Mouse (Mus musculus): ENCODE results near the gene Fam83e.
A peak's percentile ranks its signal among the peaks of the same experiment; 100 is the strongest.

Gene Fam83e

DNA sequence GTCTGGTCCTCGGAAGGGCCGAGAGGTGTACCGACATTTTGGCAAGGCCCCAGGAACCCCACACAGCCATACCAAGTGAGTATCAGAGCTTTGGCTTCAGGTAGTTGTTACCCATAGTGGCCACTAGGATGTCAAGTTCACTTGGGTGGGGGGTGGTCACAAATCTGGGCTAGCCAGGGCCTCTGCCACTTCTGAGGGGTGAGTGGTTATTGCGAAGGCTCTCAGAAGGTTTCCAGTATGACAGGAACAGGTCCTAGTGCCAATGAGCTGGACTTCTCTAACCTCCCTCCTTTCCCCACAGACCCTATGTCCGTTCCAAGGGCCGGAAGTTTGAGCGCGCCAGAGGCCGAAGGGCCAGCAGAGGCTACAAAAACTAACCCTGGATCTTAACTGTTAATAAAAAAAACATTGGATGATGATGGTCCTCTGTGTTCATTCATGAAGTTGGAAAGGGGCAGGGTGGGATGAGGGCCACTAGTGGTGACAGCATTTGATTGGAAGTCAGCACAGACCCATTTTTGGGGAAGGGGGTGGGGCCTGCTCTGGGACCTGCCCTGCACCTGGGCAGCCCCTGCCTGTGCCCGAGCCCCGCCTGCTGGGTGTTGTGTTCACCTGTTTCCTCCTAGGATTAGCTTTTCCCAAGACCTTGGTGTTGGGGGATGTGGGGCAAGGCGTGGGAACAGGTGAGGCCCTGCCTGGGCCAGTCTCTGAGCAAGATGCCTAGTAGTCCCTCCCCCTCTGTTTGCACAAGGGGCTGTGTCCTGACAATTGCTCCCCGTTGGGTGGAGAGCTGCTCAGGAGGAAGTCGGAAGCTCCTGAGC lies at the start of gene Fam83e:
TSS of gene Fam83e (plus strand) at position 800 of the 821 bp plus-strand sequence.
- no peak for DNase-seq (ENCODE audit: low read depth, low spot score)

DNA sequence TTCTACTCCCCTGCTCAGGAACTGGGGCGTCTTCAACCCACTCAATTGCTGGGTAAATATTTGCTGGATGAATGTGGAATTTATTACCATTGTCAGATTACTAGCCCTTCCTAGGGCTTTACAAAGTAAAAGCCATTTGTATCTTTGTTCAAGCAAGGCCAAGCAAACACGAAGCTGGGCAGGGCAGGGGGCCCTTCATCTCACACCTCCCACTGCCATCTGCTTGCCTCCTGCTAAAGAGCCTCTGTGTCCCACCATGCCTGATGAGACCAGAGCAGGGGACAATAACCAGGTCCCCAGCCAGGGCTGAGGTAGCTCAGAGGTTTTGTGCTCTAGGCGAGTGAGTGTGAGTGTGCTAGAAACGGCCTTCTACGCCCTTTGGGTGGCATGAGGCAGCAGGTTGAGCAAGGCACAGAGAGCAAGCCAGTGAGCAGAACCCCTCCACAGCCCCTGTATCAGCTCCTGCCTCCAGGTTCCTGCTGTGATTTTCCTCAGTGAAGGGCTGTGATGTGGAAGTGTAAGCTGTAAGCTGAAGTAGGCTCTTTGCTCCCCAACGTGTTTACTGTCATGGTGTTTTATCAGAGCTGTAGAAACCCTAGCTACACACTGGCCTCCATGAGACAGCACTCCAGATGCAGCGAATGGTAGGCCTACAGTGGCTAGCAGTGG lies 43.3 kb upstream of the Fam83e start:
- no peak for DNase-seq (ENCODE audit: low read depth, low spot score)

DNA sequence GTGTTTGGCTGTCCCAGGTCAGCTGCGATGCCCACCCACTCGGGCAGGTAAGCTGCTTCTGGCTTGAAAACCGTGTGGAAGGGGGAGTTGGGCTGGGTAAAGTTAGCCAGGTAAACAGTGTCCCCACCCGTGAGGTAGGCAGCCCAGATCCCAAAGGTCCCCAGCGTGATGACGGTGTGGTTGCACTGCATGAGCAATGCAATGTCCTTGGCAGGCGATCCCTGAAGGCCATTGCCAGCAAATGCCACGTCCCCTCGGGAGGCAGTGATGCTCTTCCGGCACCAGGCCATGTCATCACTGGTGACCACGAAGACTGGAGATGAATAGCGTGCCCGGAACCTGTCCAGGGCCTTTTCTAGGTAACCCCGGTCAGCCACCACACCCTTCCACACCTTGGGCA lies 42.5 kb upstream of the Fam83e start:
- DNase-seq (ENCODE audit: low read depth, low spot score) = no peak

DNA sequence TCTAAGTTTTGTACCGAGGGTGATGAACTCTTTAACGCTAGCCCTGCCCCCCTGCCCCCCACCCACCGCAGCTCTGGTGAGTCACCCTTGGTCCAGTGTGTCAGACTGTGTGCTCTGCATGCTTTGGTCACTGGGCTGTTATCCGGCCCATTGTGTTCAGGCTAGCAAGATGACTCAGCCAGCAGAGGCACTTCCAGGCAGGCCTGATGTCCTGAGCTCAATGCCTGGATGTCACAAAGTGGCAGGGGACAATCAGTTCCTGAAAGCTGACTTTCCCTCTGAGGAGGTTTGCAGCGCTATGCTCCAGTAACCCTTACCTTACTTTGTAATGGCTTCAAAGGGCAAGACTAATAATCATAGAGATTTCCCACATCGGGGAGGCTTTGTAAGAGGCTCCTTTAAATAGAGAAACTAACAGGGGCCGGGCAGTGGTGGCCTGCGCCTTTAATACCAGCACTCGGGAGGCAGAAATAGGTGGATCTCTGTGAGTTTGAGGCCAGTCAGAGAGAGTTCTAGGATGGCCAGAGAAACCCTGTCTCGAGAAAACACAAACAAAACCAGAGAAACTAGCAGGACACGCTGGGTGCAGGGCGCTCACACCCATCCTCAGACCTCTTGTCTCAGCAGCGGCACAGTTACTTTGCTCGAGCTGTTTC lies 40.9 kb upstream of the Fam83e start:
- DNase-seq (ENCODE audit: low read depth, low spot score) = no peak

DNA sequence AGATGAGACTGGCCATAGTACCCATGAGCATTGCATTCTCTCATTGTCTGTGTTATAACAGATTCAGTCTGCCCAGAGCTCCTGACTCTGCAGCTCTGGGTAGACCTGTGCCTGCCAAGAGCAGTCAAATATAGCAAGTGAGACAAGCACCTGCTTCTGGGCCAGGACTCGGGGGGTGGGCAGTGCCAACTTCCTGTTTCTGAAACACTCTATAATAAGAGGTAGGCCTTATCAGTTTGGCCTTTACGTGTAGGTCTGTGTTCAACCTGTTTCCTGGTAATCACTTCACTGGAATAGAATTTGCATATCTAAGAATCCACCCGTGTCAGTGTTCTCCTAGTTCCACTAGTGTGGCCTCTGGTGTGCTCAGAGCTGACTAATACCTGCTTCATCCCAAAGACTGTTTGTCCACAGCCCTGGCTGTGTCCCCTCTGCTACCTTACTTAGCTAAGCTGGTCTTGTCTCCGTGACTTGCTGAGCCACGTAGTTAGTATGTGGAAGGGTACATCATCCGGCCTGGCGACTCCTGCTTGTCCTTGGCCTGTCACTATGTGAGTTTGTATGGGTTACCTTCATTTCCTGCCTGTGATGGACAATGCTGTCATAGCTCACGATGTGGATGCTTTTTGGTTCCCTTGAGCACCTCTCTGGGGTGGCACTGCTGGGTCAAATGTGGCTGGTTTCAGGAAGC lies 39.8 kb upstream of the Fam83e start:
- no peak for DNase-seq (ENCODE audit: low read depth, low spot score)

DNA sequence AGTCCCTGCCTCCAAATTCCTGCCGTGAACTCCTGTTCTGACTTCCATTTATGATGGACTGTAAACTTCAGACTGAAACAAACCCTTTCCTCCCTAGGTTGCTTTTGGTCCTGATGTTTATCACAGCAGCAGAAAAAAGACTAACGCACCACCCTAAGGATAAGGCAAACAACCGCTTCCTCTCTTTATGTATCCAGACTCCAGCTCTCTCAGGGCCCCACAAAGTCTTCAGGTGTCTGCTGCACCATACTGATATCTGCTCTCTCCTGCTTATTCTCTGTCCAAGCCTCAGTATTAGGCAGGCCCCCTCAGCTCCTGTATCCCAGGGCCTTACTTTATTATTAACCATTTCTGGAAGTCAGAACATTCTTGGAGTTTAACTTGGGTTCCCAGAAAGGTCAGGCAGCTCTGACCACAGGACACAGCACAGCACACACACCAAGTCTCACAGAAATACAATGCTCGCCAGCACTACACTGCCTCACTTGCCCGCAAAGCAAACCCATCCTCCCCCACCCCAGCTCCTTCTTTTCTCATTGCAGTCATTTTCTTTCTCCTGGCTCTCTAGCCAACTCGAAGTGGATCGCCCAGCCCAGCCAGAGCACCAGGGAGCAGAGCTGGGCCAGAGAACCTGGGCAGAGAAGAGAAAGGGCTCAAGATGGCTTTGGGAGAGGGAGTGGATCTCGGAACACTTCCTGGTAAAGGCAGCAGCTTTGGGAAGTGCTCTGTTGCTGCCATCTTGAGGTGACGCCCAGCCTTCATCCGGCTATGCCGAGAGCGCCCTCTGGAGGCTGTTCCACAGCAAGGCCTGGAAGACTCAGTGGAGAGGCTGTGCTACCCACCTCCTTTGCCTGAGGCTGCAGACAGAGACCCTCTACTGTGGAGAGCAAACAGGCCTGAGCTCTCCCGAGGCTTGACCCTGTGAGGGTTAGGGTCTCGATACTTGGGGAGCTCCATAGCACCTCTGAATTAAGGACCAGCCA lies 38.6 kb upstream of the Fam83e start:
- DNase-seq (ENCODE audit: low read depth, low spot score) = peak; percentile 94

DNA sequence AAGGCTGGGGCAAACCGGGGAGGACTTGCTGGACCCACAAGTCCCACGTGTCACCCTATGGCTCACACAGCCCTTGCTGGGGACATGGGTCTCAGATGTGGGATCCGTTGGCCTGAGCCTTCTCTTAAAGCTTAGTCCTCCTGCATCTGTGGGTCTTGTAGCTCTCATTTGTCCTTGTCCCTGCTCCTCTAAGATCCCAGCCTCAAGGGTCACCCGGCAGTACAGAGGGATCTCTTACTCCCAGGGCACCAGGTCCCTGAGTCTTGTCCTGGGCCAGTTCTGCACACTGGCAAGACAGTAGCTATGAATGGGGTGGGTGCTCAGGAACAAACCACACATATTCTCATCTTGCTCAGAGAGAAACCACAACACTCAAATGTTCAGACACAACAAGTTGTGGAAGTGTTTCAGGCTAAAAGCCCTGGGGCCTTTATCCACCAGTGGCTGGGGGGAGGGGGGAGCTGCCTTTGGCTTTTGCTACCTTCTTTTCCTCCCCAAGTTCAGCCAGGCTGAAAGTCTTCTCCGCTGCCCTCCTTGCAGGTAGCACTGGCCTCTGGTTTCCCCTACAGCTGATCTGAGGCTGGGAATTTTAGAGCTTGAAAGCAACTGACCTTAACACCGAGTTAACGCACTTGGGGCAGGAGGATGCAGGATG lies 37.5 kb upstream of the Fam83e start, which contains the start of gene Ntn5:
TSS of gene Ntn5 (plus strand) at position 627 of the 655 bp plus-strand sequence.
- DNase-seq (ENCODE audit: low read depth, low spot score) = no peak

DNA sequence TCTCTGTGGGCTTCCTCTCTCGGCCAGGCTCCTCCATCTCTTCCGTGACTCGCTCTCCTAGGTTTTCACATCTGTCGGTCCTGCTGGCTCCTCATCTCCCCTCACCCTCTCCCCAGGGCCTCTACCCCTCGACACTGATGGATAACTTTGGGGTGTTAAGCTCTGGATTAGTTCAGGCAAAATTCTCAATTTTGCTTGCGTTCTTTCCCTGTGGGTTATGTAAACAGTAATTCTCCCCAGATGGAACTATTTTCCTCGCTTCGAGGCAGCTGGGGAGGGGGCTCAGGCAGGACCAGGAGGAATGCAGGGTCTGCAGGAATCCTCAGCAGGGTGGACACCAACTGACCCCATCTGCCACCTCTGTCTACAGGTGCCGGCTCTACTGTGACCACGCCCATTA lies 35.2 kb upstream of the Fam83e start:
- peak; percentile 44 for DNase-seq (ENCODE audit: low read depth, low spot score)

DNA sequence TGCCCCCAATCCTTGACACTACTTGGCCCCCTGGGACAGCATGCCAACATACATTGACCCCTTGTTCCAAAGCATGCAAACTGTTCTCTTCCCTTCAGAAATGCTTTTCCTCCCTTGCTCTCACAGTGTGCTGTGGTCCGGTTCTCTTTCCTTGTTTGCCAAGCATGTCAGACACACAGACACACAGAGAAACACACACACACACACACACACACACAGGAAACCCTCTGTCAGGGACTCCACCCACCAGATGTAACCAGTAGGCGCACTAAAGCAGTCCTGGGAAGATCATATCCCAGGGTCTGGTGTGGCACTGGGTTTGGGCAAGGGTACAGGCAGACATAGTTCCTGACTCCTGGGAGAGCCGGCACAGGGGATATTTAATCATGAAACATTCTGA lies 34.2 kb upstream of the Fam83e start:
- no peak for DNase-seq (ENCODE audit: low read depth, low spot score)

DNA sequence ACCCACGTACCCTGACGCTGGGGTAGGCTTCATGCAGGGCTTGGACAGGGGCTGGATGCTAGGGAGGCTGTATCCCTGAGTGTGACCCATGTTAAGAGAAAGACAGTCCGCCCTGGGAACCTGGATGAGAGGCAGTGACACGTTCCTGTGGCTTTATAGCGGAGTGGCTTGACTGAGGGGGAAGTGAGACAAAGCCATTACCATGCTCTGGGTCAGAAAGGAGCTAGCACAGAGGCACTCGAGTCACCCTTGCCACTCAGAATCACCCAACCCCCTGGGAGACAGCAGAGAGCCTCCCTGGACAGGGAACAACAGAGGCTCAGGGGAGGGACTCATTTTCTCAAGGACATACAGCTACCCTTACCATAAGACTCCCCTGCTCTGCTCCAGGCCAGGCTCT lies 31.9 kb upstream of the Fam83e start:
- no peak for DNase-seq (ENCODE audit: low read depth, low spot score)

DNA sequence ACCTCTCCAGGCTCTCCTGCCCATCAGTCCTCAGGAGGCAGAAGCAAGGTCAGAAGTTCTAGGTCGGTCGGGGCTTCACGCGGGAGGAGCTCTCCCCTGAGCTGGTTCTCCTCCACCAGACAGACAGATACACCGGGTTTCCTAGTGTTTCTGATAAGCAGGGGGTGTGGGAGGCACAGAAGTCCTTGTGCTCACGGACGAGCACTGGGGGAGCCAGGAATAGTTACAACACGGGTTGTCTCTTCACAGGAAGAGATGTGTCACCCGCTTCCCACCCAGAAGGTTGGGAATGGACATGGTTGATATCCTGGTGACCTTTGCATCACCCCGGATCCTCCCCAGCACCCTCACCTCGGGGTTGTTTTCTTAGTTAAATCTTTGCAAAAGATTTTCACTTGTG lies 31.2 kb upstream of the Fam83e start:
- DNase-seq (ENCODE audit: low read depth, low spot score) = no peak

DNA sequence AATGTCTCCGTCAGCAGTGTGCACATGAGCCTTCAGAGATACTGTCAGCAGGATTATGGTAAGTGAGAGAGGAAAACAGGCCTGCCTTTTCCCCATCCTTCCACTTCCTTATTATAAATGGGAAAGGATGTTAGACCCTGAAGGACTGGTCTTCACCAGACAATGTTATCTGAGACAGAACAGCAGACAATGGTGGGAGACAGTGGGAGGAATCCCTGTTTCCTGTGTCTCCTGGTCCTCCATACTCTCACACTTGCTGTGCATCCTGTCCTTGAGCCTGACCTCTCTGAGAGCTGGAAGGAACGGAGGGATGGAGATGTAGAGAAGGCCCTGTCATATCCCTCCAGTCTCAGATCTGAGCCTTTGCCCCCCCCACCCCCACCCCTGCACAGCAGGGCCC lies 28.6 kb upstream of the Fam83e start:
- DNase-seq (ENCODE audit: low read depth, low spot score) = no peak

DNA sequence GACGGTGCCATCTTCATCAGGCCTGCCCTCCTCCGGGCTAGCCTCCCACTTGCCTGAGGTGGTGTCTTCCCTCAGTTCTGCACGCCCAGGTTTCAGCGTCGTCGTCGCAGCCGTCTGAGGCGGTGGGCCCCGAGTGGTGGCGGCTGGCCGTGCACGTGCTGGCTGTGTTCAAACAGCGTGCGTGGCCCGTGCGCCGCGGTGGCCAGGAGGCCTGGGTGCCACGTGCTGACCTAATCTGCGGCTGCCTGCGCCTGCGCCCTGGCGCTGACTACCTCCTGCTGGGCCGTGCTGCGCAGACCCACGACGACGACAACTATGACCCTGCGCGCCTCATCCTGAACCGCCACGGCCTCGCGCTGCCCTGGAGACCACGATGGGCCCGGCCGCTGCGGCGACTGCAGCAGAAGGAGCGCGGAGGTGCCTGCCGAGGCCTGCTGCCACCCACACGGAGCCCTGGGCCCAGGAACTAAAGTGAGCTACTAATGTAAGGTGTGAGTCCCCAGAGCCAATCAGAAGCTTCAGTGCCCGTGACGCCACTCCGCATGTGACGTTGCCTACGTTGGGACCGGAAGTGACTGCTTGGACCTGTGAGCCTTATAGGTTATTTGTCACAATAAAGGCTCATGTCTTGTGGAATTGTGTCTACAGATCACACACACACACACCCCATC lies 27.0 kb upstream of the Fam83e start, which contains the start of gene Sec1:
TSS of gene Sec1 (minus strand) at position 482 of the 671 bp plus-strand sequence.
- DNase-seq (ENCODE audit: low read depth, low spot score) = no peak

DNA sequence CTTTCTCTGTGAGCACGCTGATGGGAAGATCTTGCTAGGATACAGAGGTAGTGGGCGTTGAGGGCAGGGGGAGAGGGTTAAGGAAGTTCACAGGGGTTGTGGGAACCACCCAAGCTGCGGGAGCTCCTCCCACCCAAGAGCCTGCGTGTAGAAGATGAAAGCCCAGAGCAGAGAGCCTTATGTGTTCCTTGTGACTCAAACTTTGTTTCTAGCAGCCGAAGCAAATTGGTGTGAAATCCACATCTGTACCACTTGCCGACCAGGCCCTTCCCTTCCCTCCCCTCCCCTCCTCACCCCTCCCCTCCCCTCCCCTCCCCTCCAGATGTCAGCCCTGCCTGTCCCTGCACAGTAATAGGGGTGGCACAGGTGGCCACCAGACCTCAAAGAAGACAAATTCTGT lies 25.9 kb upstream of the Fam83e start:
- DNase-seq (ENCODE audit: low read depth, low spot score) = peak; percentile 68

DNA sequence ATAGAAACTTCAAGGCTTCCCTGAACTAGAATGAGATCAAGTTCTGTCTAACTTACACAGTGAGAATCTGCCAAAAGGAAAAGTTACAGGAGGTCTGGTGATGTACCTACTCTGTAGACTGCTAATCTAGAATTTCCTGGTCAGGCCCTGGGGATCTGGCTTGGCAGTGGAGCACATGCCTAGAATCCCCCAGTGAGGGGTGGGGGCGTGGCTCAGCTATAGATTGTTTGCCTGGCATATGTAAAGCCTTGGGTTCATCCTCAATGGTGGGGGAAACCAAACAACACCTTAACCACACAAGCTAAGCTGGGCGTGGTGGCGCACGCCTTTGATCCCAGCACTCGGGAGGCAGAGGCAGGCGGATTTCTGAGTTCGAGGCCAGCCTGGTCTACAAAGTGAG lies 23.1 kb upstream of the Fam83e start:
- no peak for DNase-seq (ENCODE audit: low read depth, low spot score)

DNA sequence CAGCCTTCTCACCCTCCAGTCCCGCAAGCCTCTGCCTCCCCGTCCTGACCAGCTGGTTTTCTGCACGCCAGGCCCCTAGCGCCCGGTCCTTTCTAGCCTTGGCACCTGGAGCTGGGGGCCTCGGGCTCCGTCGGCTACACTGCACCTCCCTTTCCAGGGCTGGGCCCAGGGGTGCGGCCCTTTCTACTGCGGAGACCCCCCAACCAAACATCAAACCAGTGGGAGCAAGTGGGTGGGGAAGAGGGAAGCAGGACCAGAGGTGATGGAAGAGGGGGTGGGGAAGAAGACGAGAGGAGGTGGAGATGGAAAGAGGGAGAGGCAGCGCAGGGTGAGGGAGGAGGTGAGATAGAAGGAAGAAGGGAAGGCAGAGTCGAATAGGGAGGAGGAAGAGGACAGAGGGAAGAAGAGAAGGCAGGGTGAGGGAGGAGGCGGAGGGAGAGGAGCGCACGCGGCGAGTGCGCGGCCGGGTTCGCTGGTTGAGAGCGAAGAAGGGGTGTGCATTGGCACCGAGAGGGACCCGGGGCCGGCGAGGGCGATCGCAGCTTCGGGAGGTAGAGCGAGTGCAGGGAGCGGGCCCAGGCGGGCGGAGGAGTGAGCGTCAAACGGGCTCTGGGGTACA lies 21.4 kb upstream of the Fam83e start, which contains the start of gene Car11:
TSS of gene Car11 (plus strand) at position 321 of the 619 bp plus-strand sequence.
- DNase-seq (ENCODE audit: low read depth, low spot score) = no peak

DNA sequence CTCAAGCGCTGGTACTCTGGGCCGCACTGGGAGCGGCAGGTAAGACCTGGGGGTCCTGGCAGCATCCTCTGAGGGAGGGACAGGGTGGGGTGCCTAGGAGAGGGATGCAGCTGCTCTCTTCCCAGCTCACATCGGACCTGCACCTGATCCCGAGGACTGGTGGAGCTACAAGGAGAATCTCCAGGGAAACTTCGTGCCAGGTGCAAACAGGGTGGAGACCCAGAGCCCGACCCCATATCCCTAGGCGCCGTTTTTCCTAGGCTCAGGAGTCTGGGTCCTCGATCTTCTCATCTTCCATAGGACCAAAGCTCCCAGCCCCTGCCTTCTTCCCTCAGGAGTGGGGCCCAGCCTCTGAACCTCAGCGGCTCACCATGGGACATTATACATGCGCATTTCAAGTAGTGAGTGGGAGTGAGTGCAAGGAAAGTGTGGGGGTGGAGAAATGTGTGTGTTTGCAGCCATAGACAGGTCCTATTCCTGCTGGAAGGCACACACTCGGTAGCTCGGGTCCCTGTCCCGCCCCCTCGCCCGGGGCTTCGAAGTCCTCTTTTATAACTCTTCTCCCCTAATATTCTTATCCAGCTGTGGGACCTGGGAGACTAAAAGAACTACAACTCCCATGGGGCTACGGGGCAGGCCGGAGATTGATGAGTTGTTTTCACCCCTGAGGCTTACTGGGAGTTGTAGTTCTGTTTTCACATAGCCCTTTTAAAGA lies 20.6 kb upstream of the Fam83e start:
- DNase-seq (ENCODE audit: low read depth, low spot score) = peak; percentile 82

DNA sequence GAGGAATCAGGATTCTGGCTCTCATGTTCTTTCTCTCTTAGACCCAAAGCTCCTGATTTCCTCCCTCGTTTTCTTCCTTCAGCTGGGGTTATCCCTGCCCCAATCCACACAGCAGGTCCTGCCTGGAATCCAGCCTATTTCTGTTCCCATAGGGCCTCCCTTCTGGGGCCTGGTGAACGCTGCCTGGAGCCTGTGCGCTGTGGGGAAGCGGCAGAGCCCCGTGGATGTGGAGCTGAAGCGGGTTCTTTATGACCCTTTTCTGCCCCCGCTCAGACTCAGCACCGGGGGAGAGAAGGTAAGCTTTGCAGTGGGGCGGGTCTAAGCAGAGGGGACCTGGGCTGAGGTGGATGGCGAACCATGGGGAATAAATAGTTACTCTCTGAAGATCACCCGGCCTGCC lies 19.9 kb upstream of the Fam83e start:
- DNase-seq (ENCODE audit: low read depth, low spot score) = no peak

All from mesoderm, embryonic 11.5 days (tissue).